Mouse (Mus musculus): Measurements from ENCODE around the gene Ubtd2. TPM values are rescaled to one million over a fixed set of nuclear protein-coding genes. Genes with fewer than 3 reads are reported as not detected.

The Ubtd2 gene
- polyA plus RNA-seq, 1 experiment from 2014 or later, result 61.5 TPM

DNA sequence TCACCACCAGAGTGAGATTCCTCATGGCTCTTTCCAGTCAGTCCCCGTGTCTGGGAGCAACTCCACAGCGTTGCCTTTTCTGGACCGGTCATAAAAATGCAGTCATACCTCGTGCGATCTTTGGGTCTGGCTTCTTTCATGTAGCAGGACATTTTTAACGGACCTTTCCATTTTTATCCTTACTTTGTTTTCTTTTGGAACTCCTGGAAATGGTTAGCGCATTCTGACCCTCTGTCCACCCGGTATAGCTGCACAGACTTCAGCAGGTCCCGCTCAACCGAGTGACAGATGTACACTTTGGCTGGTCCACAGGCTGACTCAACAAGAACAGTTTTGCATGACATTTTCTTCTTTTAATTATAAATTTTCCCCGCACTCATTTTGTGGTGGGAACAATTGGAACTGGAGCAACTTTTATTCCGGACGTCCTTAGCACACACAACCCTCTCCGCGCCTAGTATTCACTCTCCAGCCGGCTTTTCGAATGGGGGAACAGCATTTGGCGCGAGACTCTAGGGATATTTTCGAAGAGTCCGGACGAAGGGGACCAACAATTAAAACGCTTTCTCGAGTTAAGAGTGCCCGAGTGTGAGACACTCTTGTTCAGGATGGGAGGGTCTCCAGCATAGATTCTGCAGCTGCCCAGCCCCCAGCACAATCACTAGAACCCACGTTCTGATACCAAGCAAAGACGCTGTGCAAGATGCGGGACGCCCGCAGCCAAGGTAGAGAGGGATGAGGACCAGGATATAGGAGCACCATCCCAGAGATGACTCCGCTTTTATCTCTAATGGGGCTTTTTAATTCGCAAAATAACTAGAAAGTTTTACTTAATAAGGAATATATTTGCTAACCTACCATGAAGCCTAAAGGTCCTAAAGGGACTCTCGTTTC, 76.9 kb downstream of the Ubtd2 start, which contains the start of gene Efcab9:
TSS of gene Efcab9 (minus strand) at position 211 of the 894 bp plus-strand sequence.
- Histone ChIP-seq H3K4me2 (replicated peaks; ENCODE audit: low read depth, low read length) (peak within 1 kb of the TSS; percentile 100), H3K4me3 (ENCODE audit: low read depth, low read length) (peak within 1 kb of the TSS; percentile 43), H3K27me3 (ENCODE audit: control insufficient read depth, insufficient read depth, low read length) (peaks cover 3% of the 10 kb centered on the region; the same call in 1 of the 2 replicates), H3K27ac (ENCODE audit: low read length) (no peak within 1 kb of the TSS), H3K4me1 (ENCODE audit: control insufficient read depth, insufficient read depth, low read length) (peaks cover 14% of the 10 kb centered on the region; the same call in 1 of the 2 replicates), H3K36me3 (ENCODE audit: control insufficient read depth, insufficient read depth, low read length) (no peaks in the 10 kb centered on the region), H3K9ac (replicated peaks; ENCODE audit: low read depth, low read length) (peak within 1 kb of the TSS; percentile 36; the same call in 1 of the 2 replicates), H3K9me3 (ENCODE audit: control insufficient read depth, low read depth, low read length) (no peaks in the 10 kb centered on the region)
- no peak for ATAC-seq (ENCODE audit: insufficient number of reproducible peaks, insufficient read depth, low FRiP score, low read depth)
- 3% methylated on average over 33 of the region's 33 CpGs for WGBS

DNA sequence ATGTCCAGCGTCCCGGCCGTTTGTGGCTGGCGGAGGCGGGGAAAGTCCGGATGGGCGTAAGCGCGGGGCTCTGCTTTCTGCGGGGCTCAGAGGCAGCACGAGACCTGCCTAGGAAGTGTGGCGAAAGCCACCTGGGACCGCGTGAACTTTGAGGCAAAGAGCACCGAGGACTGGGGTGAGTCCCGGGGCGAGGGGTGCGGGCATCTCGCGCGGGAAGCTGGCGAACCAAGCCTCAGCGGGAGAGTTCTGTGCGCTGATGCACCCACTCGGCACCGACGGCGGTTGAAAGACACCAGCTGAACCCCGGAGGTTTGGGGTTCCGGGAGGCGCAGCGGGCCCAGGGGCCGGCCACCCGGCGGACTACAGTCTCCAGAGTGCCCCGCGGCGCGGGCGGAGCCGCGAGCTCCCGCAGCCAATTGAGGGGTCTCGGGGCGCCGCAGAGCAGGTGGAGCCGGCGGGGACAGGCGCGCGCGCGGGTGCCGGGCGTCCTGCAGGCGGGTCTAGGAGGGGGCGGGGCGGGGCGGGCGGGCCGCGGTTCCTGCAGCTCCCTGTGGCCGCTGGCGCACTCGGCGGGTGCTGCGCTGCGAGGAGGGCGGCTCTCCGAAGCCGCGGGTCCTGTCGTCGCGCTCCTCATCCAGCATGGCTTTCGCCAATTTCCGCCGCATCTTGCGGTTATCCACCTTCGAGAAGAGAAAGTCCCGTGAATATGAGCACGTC, 77.8 kb downstream of the Ubtd2 start, which contains the start of gene Stk10:
TSS of gene Stk10 (plus strand) at position 541 of the 717 bp plus-strand sequence.
- H3K36me3 ChIP-seq (ENCODE audit: control insufficient read depth, insufficient read depth, low read length), result no peaks in the 10 kb centered on the region
- H3K4me1 ChIP-seq (ENCODE audit: control insufficient read depth, insufficient read depth, low read length), result peaks cover 14% of the 10 kb centered on the region; the same call in 1 of the 2 replicates
- H3K4me3 ChIP-seq (ENCODE audit: low read depth, low read length), result peak within 1 kb of the TSS; percentile 43
- H3K27me3 ChIP-seq (ENCODE audit: control insufficient read depth, insufficient read depth, low read length), result peaks cover 3% of the 10 kb centered on the region; the same call in 1 of the 2 replicates
- ATAC-seq (ENCODE audit: insufficient number of reproducible peaks, insufficient read depth, low FRiP score, low read depth), result peak; percentile 97
- 0% methylated on average over 71 of the region's 82 CpGs for WGBS
- no peaks in the 10 kb centered on the region for H3K9me3 ChIP-seq (ENCODE audit: control insufficient read depth, low read depth, low read length)
- peak within 1 kb of the TSS; percentile 100 for H3K4me2 ChIP-seq (replicated peaks; ENCODE audit: low read depth, low read length)
- peak within 1 kb of the TSS; percentile 67 for H3K9ac ChIP-seq (replicated peaks; ENCODE audit: low read depth, low read length)
- H3K27ac ChIP-seq (ENCODE audit: low read length), result peak within 1 kb of the TSS; percentile 10; the same call in 1 of the 2 replicates

DNA sequence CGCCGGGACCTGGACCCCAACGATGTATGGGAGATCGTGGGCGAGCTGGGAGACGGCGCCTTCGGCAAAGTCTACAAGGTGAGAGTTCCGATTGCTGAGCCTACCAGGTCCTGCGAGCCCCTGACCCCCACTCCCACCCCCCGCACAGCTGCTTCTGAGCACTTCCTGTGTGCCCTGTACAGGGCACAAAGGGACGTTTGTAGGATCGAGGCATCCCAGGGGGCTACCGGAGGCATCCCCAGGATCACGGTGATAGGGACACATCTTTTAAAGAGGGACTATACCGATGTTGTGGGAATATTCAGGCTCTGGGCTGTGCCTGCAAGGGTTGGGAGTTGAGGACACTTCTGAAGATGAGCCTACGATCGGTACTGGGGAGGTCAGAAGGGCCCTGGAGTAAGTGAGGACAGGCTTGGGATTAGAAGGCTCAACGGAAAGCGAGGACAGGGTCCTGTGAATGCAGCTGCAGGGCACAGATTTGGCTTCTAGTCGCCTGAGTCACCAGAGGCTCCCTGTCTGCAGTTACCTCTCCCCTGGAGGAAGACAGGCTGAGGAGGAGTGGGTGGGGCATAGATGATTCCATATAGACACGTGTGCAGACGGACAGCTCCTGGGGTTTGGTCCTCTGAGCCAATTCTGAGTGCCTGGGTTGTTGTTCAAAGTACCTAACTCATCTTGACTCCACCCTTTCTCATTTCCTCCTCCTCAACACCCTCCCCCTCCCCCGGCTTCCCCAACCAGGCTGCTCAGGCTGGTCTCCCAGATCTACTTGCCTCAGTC, 78.5 kb downstream of the Ubtd2 start:
- H3K4me3 ChIP-seq (ENCODE audit: low read depth, low read length), result peak overlapping the region; percentile 43
- H3K9me3 ChIP-seq (ENCODE audit: control insufficient read depth, low read depth, low read length), result no peaks in the 10 kb centered on the region
- peak overlapping the region; percentile 67 for H3K9ac ChIP-seq (replicated peaks; ENCODE audit: low read depth, low read length)
- no peak overlapping the region; the same call in 1 of the 2 replicates for H3K27ac ChIP-seq (ENCODE audit: low read length)
- H3K4me1 ChIP-seq (ENCODE audit: control insufficient read depth, insufficient read depth, low read length), result peaks cover 15% of the 10 kb centered on the region; the same call in 1 of the 2 replicates
- no peaks in the 10 kb centered on the region for H3K36me3 ChIP-seq (ENCODE audit: control insufficient read depth, insufficient read depth, low read length)
- peak; percentile 15; the same call in 1 of the 2 replicates for ATAC-seq (ENCODE audit: insufficient number of reproducible peaks, insufficient read depth, low FRiP score, low read depth)
- WGBS, result 3% methylated on average over 24 of the region's 24 CpGs
- H3K4me2 ChIP-seq (replicated peaks; ENCODE audit: low read depth, low read length), result peak overlapping the region; percentile 100
- H3K27me3 ChIP-seq (ENCODE audit: control insufficient read depth, insufficient read depth, low read length), result peaks cover 3% of the 10 kb centered on the region; the same call in 1 of the 2 replicates

DNA sequence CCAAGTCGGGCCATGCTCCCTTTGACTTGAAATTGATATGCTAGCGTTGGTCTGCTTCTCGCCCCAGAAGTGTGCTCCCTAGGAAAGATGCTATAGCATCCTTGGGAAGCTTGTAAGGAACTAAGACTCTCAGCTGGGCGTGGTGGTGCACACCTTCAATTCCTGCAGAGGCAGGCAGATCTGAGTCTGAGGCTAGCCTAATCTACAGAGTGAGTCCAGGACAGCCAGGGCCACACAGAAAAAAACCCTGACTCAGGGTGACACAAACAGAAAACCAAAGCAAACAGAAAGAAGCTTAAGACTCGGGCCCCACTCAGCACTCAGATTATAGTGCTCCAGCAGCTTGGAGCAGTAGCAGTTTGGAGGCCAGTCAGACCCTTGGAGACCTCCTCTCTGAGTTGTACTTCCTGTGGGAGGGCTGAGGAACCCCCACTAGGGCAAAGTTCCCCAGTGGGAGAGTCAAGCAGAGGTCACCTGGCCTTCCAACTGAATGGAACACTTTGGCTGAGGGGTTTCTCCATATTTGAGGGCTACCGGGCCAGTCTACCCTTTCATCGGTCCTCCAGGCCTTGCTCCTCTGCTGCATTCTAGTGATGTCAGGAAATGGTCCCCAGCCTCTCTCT, 79.4 kb downstream of the Ubtd2 start:
- H3K4me1 ChIP-seq (ENCODE audit: control insufficient read depth, insufficient read depth, low read length), result peaks cover 21% of the 10 kb centered on the region; the same call in 1 of the 2 replicates
- peaks cover 3% of the 10 kb centered on the region; the same call in 1 of the 2 replicates for H3K27me3 ChIP-seq (ENCODE audit: control insufficient read depth, insufficient read depth, low read length)
- WGBS, result 72% methylated on average over 7 of the region's 7 CpGs
- no peaks in the 10 kb centered on the region for H3K9me3 ChIP-seq (ENCODE audit: control insufficient read depth, low read depth, low read length)
- H3K4me3 ChIP-seq (ENCODE audit: low read depth, low read length), result no peak overlapping the region
- peak overlapping the region; percentile 10; the same call in 1 of the 2 replicates for H3K27ac ChIP-seq (ENCODE audit: low read length)
- peak overlapping the region; percentile 100 for H3K4me2 ChIP-seq (replicated peaks; ENCODE audit: low read depth, low read length)
- no peak for ATAC-seq (ENCODE audit: insufficient number of reproducible peaks, insufficient read depth, low FRiP score, low read depth)
- no peaks in the 10 kb centered on the region for H3K36me3 ChIP-seq (ENCODE audit: control insufficient read depth, insufficient read depth, low read length)
- no peak overlapping the region for H3K9ac ChIP-seq (replicated peaks; ENCODE audit: low read depth, low read length)

DNA sequence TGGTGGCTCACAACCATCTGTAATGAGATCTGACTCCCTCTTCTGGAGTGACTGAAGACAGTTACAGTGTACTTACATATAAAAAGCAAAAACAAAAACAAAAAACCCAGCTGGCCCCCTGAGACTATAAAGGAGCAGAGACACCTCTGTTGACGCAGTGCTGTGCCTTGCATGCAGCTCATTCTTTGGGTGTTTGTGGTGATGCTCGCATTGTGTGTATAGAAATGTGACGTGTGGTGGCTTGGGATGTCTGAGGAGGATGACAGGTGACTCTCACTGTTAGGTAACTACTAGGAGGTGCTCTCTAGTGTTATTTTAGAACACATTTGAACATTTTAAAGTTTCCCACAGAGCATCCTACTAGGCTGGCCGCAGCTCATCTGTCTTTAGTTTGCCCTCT, 80.5 kb downstream of the Ubtd2 start:
- Histone ChIP-seq H3K4me3 (ENCODE audit: low read depth, low read length) (no peak overlapping the region), H3K9ac (replicated peaks; ENCODE audit: low read depth, low read length) (no peak overlapping the region), H3K27ac (ENCODE audit: low read length) (no peak overlapping the region), H3K9me3 (ENCODE audit: control insufficient read depth, low read depth, low read length) (no peaks in the 10 kb centered on the region), H3K4me2 (replicated peaks; ENCODE audit: low read depth, low read length) (no peak overlapping the region), H3K36me3 (ENCODE audit: control insufficient read depth, insufficient read depth, low read length) (no peaks in the 10 kb centered on the region), H3K4me1 (ENCODE audit: control insufficient read depth, insufficient read depth, low read length) (peaks cover 21% of the 10 kb centered on the region; the same call in 1 of the 2 replicates), H3K27me3 (ENCODE audit: control insufficient read depth, insufficient read depth, low read length) (peaks cover 2% of the 10 kb centered on the region; the same call in 1 of the 2 replicates)
- no peak for ATAC-seq (ENCODE audit: insufficient number of reproducible peaks, insufficient read depth, low FRiP score, low read depth)
- 88% methylated on average over 4 of the region's 4 CpGs for WGBS

DNA sequence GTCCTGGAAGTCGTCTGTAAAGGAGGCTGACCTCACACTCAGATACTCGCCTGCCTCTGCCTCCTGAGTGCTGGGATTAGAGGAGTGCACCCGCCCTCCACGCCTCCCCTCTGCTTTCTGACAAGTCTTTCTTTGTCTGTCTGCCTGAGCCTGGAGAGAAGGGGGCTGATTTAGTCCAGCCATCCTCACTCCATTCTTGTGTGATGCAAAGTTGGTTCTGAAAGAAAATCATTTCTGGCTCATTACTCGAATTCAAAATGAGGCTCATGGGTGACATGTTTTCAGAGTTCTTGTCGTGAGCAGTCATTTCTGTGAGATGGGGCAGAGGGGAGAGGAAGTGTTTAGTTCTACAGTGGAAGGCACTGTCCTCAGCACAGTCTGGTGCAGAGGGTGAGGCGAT, 81.8 kb downstream of the Ubtd2 start:
- no peak overlapping the region for H3K9ac ChIP-seq (replicated peaks; ENCODE audit: low read depth, low read length)
- peaks cover 19% of the 10 kb centered on the region; the same call in 1 of the 2 replicates for H3K4me1 ChIP-seq (ENCODE audit: control insufficient read depth, insufficient read depth, low read length)
- H3K9me3 ChIP-seq (ENCODE audit: control insufficient read depth, low read depth, low read length), result no peaks in the 10 kb centered on the region
- no peaks in the 10 kb centered on the region for H3K27me3 ChIP-seq (ENCODE audit: control insufficient read depth, insufficient read depth, low read length)
- H3K4me3 ChIP-seq (ENCODE audit: low read depth, low read length), result no peak overlapping the region
- H3K27ac ChIP-seq (ENCODE audit: low read length), result no peak overlapping the region
- H3K4me2 ChIP-seq (replicated peaks; ENCODE audit: low read depth, low read length), result no peak overlapping the region
- WGBS, result 65% methylated on average over 7 of the region's 7 CpGs
- no peaks in the 10 kb centered on the region for H3K36me3 ChIP-seq (ENCODE audit: control insufficient read depth, insufficient read depth, low read length)
- no peak for ATAC-seq (ENCODE audit: insufficient number of reproducible peaks, insufficient read depth, low FRiP score, low read depth)

DNA sequence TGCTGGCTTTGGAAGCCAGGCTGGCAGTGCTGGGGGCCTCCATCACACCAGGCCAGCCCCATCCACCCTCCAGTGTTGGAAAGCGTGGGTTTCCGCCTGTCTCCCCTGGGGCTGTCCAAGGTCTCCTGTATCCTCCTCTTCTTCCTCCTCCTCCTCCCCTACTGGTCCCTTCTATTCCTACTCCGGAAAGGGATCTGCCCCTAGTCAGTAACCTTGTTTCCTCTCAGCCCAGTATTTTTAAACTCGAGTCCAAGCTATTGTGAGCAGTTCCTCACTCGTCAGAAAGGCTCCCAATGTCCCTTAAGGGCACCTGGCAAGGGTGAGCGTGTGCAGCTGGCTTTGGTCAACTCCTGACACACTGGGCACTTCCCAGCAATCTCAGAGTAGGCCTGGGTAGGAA, 83.3 kb downstream of the Ubtd2 start:
- Histone ChIP-seq H3K4me3 (ENCODE audit: low read depth, low read length) (no peak overlapping the region), H3K4me2 (replicated peaks; ENCODE audit: low read depth, low read length) (no peak overlapping the region), H3K36me3 (ENCODE audit: control insufficient read depth, insufficient read depth, low read length) (no peaks in the 10 kb centered on the region), H3K27me3 (ENCODE audit: control insufficient read depth, insufficient read depth, low read length) (no peaks in the 10 kb centered on the region), H3K4me1 (ENCODE audit: control insufficient read depth, insufficient read depth, low read length) (peaks cover 17% of the 10 kb centered on the region; the same call in 1 of the 2 replicates), H3K9ac (replicated peaks; ENCODE audit: low read depth, low read length) (no peak overlapping the region), H3K9me3 (ENCODE audit: control insufficient read depth, low read depth, low read length) (no peaks in the 10 kb centered on the region), H3K27ac (ENCODE audit: low read length) (no peak overlapping the region; the same call in 1 of the 2 replicates)
- 76% methylated on average over 6 of the region's 6 CpGs for WGBS
- ATAC-seq (ENCODE audit: insufficient number of reproducible peaks, insufficient read depth, low FRiP score, low read depth), result no peak
